Comparison of ENCODE assay signal across 11 mouse cellular contexts in the genomic region with DNA sequence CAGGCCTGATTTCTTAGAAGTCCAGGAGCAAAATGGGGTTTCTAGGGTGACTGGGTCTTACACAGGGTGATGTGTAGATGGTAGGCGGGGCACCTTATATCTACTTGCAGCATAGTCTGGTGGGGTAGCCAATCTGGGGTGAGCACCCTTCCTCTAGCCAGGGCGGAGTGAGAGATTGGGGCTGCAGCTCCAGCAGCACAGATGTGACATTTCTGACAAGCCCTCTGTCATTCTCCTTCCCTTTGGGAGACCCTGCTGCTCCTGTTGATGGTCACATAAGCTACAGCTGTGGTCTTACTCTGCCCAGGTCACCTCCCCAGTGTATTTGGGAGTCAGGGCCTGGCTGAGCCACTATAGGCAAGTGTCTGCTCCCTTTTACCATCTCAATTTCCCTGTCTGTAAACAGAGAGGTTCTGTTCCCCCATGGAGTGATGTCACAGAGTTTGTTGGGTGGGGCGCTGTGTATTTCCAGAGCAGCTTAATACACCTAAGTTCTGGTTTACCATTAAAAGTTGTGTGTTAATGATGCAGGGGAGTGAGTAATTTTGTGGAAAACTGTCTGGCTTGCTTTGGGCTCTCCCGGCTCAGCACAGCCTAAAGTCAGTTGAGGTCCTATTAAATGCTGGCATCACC. TPM values are rescaled to one million over a fixed set of nuclear protein-coding genes. Genes with fewer than 3 reads are reported as not detected.
DNase-seq lines count a peak whose midpoint lies in the region; ATAC-seq lines count a peak whose summit lies in the region.
"Had no signal": no experiment of that assay in that cellular context is flagged by ENCODE, and none has a peak within 500 bp of the region (broad histone marks: within the 10 kb centered on the region; RNA-seq: fewer than 3 reads in every experiment).

No protein-coding gene starts in this region.

- DNase-seq in heart, embryonic 10.5 days (ENCODE audit: low spot score), result peak; percentile 93
- no peak for DNase-seq in heart, postnatal 4 days
- peak; percentile 67 for DNase-seq in MEL-GATA-1-ER (ENCODE audit: extremely low read depth, low read depth)
- DNase-seq in adrenal gland, postnatal 4 days (ENCODE audit: low spot score in 2 of 2), result no peak
- DNase-seq in right cerebral cortex, postnatal 14 days, result no peak
- DNase-seq in cerebellum, adult 11 months, result no peak
- DNase-seq: adrenal gland, postnatal 25 days had no signal

- H3K4me1 ChIP-seq in heart, embryonic 10.5 days, result peaks cover 48% of the 10 kb centered on the region
- peaks cover 20% of the 10 kb centered on the region for H3K4me1 ChIP-seq in intestine, embryonic 16.5 days (ENCODE audit: control insufficient read depth, insufficient read depth, low read length)

- H3K9ac ChIP-seq in intestine, embryonic 16.5 days (ENCODE audit: low read depth, low read length), result no peak overlapping the region
- H3K9ac ChIP-seq: lung, embryonic 15.5 days had no signal

- no peaks in the 10 kb centered on the region for H3K9me3 ChIP-seq in heart, embryonic 10.5 days
- H3K9me3 ChIP-seq in intestine, embryonic 16.5 days (ENCODE audit: control insufficient read depth, low read length), result no peaks in the 10 kb centered on the region
- H3K9me3 ChIP-seq: lung, embryonic 15.5 days had no signal

- WGBS in heart, embryonic 10.5 days, result 86% methylated on average over 4 of the region's 4 CpGs
- 88% methylated on average over 4 of the region's 4 CpGs for WGBS in intestine, embryonic 16.5 days

- H3K4me3 ChIP-seq in heart, embryonic 10.5 days, result no peak overlapping the region
- H3K4me3 ChIP-seq in intestine, embryonic 16.5 days (ENCODE audit: low read length), result no peak overlapping the region
- H3K4me3 ChIP-seq: lung, embryonic 15.5 days had no signal

- peak; percentile 77 for ATAC-seq in intestine, embryonic 16.5 days
- ATAC-seq in megakaryocyte-erythroid progenitor cell, adult 5-6 weeks (replicated peaks; ENCODE audit: low FRiP score, low TSS enrichment, poor library complexity, severe bottlenecking), result peak; percentile 92
- ATAC-seq: Patski had no signal

- no peaks in the 10 kb centered on the region; the same call in 1 of the 2 replicates for H3K27me3 ChIP-seq in heart, embryonic 10.5 days (ENCODE audit: insufficient read depth, poor library complexity, severe bottlenecking)
- H3K27me3 ChIP-seq in intestine, embryonic 16.5 days (replicated peaks; ENCODE audit: control insufficient read depth, insufficient read depth, low read length), result no peaks in the 10 kb centered on the region
- H3K27me3 ChIP-seq: lung, embryonic 15.5 days; Patski had no signal

- H3K36me3 ChIP-seq in heart, embryonic 10.5 days, result no peaks in the 10 kb centered on the region
- H3K36me3 ChIP-seq in intestine, embryonic 16.5 days (ENCODE audit: control insufficient read depth, insufficient read depth, low read length), result no peaks in the 10 kb centered on the region
- H3K36me3 ChIP-seq: lung, embryonic 15.5 days had no signal

- H3K27ac ChIP-seq in heart, embryonic 10.5 days, result peak overlapping the region; percentile 6; the same call in 1 of the 2 replicates
- H3K27ac ChIP-seq in intestine, embryonic 16.5 days (ENCODE audit: low read length), result no peak overlapping the region
- H3K27ac ChIP-seq: lung, embryonic 15.5 days had no signal

- H3K4me2 ChIP-seq in intestine, embryonic 16.5 days (ENCODE audit: low read depth, low read length), result no peak overlapping the region
- H3K4me2 ChIP-seq: lung, embryonic 15.5 days had no signal

RNA-seq across cellular contexts. Expression of gene Smox, which starts 6.0 kb away (rescaled TPM):
- polyA plus RNA-seq in heart, embryonic 10.5 days (2016; fragmentation: Nextera tagmentation; extraction: Ambion mirVana), result 26.1 and 28.0 TPM in 2 replicates
- total RNA-seq in heart, postnatal 4 days (2021), result 10 to 100 TPM; 33.7 to 35.2 TPM
- polyA plus RNA-seq in intestine, embryonic 16.5 days (2015; fragmentation: Nextera tagmentation; extraction: Ambion mirVana), result 20.1 and 21.7 TPM in 2 replicates
- 12.5 and 27.3 TPM in 2 replicates for total RNA-seq in megakaryocyte-erythroid progenitor cell, adult 5-6 weeks (2014; fragmentation: Nextera tagmentation)
- 8.7 and 18.9 TPM in 2 replicates for total RNA-seq in megakaryocyte-erythroid progenitor cell, adult 5-6 weeks (2017)
- 10 to 100 TPM; 27.8 to 29.9 TPM for total RNA-seq in adrenal gland, postnatal 4 days (2021)

Comparison
In these comparisons a context has a peak if more than half of its experiments do, and no peak if none do; other contexts are left out.
1. DNase-seq: peak in heart, embryonic 10.5 days (single experiment) and MEL-GATA-1-ER (single experiment); none in heart, postnatal 4 days (single experiment), adrenal gland, postnatal 4 days (0 of 2), right cerebral cortex, postnatal 14 days (single experiment) and cerebellum, adult 11 months (single experiment).